Mouse (Mus musculus) midbrain, embryonic 11.5 days (tissue): ENCODE data around the gene Nckap5. TPM values are rescaled to one million over a fixed set of nuclear protein-coding genes. Genes with fewer than 3 reads are reported as not detected.

Experiments used
- ATAC-seq: fragments of 200-750 bp; cut with Nextera tagmentation; 2 replicates; pipeline ENCODE4 v1.8.0; 2017; ENCODE audit warnings: moderate TSS enrichment, moderate library complexity; ENCODE audit not compliant: low FRiP score
- DNase-seq: peaks from one replicate; pipeline ENCODE4 v3.0.0; 2015; ENCODE audit warnings: low spot score; ENCODE audit errors: missing footprints
- H3K27ac ChIP-seq: fragments of 300-500 bp; sonication (generic); 2 replicates; pipeline ENCODE4 v1.5.1; 2014; ENCODE audit warnings: low read depth, low read length
- H3K27me3 ChIP-seq: fragments of 300-500 bp; sonication (generic); 2 replicates; pipeline ENCODE4 v1.6.1; 2014; ENCODE audit warnings: mild to moderate bottlenecking, low read length, moderate library complexity, mixed read lengths; ENCODE audit not compliant: control insufficient read depth, insufficient read depth
- H3K36me3 ChIP-seq: fragments of 300-500 bp; sonication (generic); 2 replicates; pipeline ENCODE4 v1.6.1; 2014; ENCODE audit warnings: mild to moderate bottlenecking, low read length, moderate library complexity, mixed read lengths; ENCODE audit not compliant: control insufficient read depth, insufficient read depth
- H3K4me1 ChIP-seq: fragments of 300-500 bp; sonication (generic); 2 replicates; pipeline ENCODE4 v1.6.1; 2014; ENCODE audit warnings: low read length; ENCODE audit not compliant: control insufficient read depth, insufficient read depth
- H3K4me2 ChIP-seq: fragments of 300-500 bp; sonication (generic); 2 replicates; pipeline ENCODE4 v1.6.1; 2014; ENCODE audit warnings: mild to moderate bottlenecking, moderate library complexity
- H3K4me3 ChIP-seq: fragments of 300-500 bp; sonication (generic); 2 replicates; pipeline ENCODE4 v1.5.1; 2014; ENCODE audit warnings: low read depth, low read length
- H3K9ac ChIP-seq: fragments of 300-500 bp; sonication (generic); 2 replicates; pipeline ENCODE4 v1.6.1; 2014; ENCODE audit warnings: low read length
- H3K9me3 ChIP-seq: fragments of 300-500 bp; sonication (generic); 2 replicates; pipeline ENCODE4 v1.6.1; 2016; ENCODE audit warnings: low read length; ENCODE audit not compliant: control insufficient read depth
- WGBS: fragments of 180-500 bp; shearing (Covaris S2); extraction: QIAGEN DNeasy Blood & Tissue Kit; methylation state at CpG from one replicate; pipeline ENCODE4 v1.1.7; 2014; 5-methylcytosine and 5-hydroxymethylcytosine counted together
- polyA plus RNA-seq: library from polyadenylated mRNA; unstranded; fragments of >200 nt; fragmentation: Nextera tagmentation; extraction: Ambion mirVana; gene quantifications from 2 replicates; pipeline ENCODE4 v1.2.1, GENCODE M21; 2014

Gene Nckap5
- 20.4 and 23.1 TPM in 2 replicates for polyA plus RNA-seq

GRCm38 (mm10) chr1:126830031-126830927 is at the start of gene Nckap5:
Nckap5 (minus strand) TSS chr1:126830799.
- peak within 1 kb of the TSS; percentile 26 for H3K27ac ChIP-seq
- H3K4me2 ChIP-seq: peak within 1 kb of the TSS; percentile 64
- WGBS: 3% methylated on average over 35 of the region's 35 CpGs
- H3K9ac ChIP-seq: peak within 1 kb of the TSS; percentile 54
- ATAC-seq: peak; percentile 79
- H3K4me1 ChIP-seq: peaks cover 13% of the 10 kb centered on the region
- no peaks in the 10 kb centered on the region for H3K27me3 ChIP-seq
- H3K4me3 ChIP-seq: peak within 1 kb of the TSS; percentile 31
- no peaks in the 10 kb centered on the region for H3K9me3 ChIP-seq
- H3K36me3 ChIP-seq: no peaks in the 10 kb centered on the region
- DNase-seq: peak; percentile 96

- WGBS: 92% methylated on average over 2 of the region's 2 CpGs
- Histone ChIP-seq H3K27ac (no peak overlapping the region), H3K9me3 (no peaks in the 10 kb centered on the region), H3K36me3 (no peaks in the 10 kb centered on the region), H3K9ac (no peak overlapping the region), H3K4me2 (no peak overlapping the region), H3K27me3 (no peaks in the 10 kb centered on the region), H3K4me1 (no peaks in the 10 kb centered on the region), H3K4me3 (no peak overlapping the region)
- no peak for ATAC-seq
- no peak for DNase-seq
Observed at GRCm38 (mm10) chr1:126877495-126877894, 46.9 kb upstream of the Nckap5 start.

- DNase-seq (no peak), ATAC-seq (no peak)
- H3K36me3 ChIP-seq: no peaks in the 10 kb centered on the region
- H3K4me2 ChIP-seq: no peak overlapping the region
- no peaks in the 10 kb centered on the region for H3K9me3 ChIP-seq
- no peaks in the 10 kb centered on the region for H3K27me3 ChIP-seq
- no peak overlapping the region for H3K27ac ChIP-seq
- no peak overlapping the region for H3K9ac ChIP-seq
- WGBS: 93% methylated on average over 9 of the region's 9 CpGs
- H3K4me3 ChIP-seq: no peak overlapping the region
- peaks cover 8% of the 10 kb centered on the region for H3K4me1 ChIP-seq
Observed at GRCm38 (mm10) chr1:126868372-126868771, 37.8 kb upstream of the Nckap5 start.

- no peak for ATAC-seq
- no peaks in the 10 kb centered on the region for H3K27me3 ChIP-seq
- no peak overlapping the region for H3K27ac ChIP-seq
- H3K9ac ChIP-seq: no peak overlapping the region
- peaks cover 8% of the 10 kb centered on the region for H3K4me1 ChIP-seq
- no peak overlapping the region for H3K4me2 ChIP-seq
- H3K36me3 ChIP-seq: no peaks in the 10 kb centered on the region
- no peaks in the 10 kb centered on the region for H3K9me3 ChIP-seq
- DNase-seq: no peak
- 86% methylated on average over 5 of the region's 5 CpGs for WGBS
- H3K4me3 ChIP-seq: no peak overlapping the region
Observed at GRCm38 (mm10) chr1:126867912-126868311, 37.3 kb upstream of the Nckap5 start.

DNA sequence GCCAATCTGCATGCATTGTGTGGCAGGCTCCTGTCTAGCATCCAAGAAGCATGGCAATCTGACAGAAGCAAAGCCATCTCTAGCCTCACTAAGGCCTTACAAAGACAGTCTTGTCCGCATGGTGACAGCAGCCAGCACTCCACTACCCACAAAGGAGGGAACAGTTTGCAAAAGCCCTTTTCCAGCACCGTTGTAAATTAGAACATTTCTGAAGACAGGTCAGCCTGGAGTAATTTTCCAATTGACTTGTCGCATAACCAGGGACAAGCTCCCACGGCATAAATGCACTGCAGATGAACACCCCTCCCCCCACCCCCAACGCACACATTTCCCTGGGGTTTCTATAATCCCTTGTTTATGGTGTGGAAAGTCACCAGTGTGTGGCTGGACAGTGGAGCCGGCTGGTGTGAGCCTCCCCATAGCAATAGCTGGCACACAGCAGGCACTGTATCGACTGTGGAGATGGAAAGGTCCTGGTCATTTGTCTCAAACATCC is 35.0 kb upstream of the Nckap5 start:
- Histone ChIP-seq H3K4me3 (no peak overlapping the region), H3K27ac (peak overlapping the region; percentile 8; the same call in 1 of the 2 replicates), H3K4me1 (peaks cover 8% of the 10 kb centered on the region), H3K4me2 (no peak overlapping the region), H3K9me3 (no peaks in the 10 kb centered on the region), H3K36me3 (no peaks in the 10 kb centered on the region), H3K27me3 (no peaks in the 10 kb centered on the region), H3K9ac (peak overlapping the region; percentile 1; the same call in 1 of the 2 replicates)
- ATAC-seq (peak; percentile 79), DNase-seq (peak; percentile 87)
- 39% methylated on average over 7 of the region's 7 CpGs for WGBS

DNA sequence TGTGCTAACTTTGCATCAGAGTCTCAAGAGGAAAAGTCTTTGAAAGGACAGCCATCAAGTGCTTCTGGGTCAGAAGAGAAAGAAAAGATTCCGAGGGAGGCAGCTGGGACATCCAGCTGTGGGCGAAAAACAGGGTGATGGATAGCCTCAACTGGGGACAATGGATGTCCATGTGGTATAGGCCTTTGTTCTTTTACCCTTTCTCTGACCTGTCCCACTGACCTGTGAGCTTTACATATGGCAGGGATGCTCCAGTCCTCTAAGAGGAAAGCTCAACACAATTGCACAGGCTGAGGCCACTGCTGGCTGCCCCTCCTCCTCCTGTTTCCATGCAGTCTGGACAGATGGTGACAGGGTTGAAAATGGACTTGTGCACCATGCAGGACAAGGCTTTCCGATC is 31.2 kb upstream of the Nckap5 start:
- H3K36me3 ChIP-seq: no peaks in the 10 kb centered on the region
- H3K4me2 ChIP-seq: no peak overlapping the region
- H3K4me3 ChIP-seq: no peak overlapping the region
- 61% methylated on average over 3 of the region's 3 CpGs for WGBS
- no peak for ATAC-seq
- no peak overlapping the region for H3K27ac ChIP-seq
- H3K9ac ChIP-seq: no peak overlapping the region
- H3K9me3 ChIP-seq: no peaks in the 10 kb centered on the region
- no peaks in the 10 kb centered on the region for H3K27me3 ChIP-seq
- no peak for DNase-seq
- H3K4me1 ChIP-seq: peaks cover 8% of the 10 kb centered on the region

- no peak overlapping the region for H3K4me3 ChIP-seq
Observed at GRCm38 (mm10) chr1:126860537-126860936, 29.9 kb upstream of the Nckap5 start.

DNA sequence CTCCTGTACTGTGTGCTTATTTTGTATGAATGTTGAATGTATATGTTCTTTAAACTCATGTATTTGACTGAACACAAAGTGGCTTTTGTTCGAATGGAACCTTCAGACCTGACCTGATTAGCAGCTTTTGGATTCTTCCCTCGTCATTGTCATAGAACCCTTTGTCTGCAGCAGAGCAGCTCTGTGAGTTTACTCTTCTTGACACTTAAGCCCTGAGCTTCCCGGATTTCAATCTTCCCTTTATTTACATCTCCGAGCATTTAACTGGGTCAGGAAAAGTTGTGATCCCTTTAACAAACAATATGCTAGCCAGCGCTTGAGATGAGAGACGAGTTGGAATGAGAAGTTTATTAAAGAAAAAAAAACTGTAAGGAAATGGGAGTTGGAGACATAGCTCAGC is 18.9 kb upstream of the Nckap5 start:
- Histone ChIP-seq H3K27me3 (no peaks in the 10 kb centered on the region), H3K9me3 (no peaks in the 10 kb centered on the region), H3K4me1 (peaks cover 3% of the 10 kb centered on the region; the same call in 1 of the 2 replicates), H3K4me2 (no peak overlapping the region), H3K4me3 (no peak overlapping the region), H3K27ac (no peak overlapping the region), H3K36me3 (no peaks in the 10 kb centered on the region), H3K9ac (no peak overlapping the region)
- no peak for DNase-seq
- 26% methylated on average over 6 of the region's 6 CpGs for WGBS
- ATAC-seq: no peak

More at GRCm38 (mm10) chr1:126860537-126860936, 29.9 kb upstream of the Nckap5 start:
- H3K9ac ChIP-seq: no peak overlapping the region
- DNase-seq (no peak), ATAC-seq (no peak)
- H3K4me2 ChIP-seq: no peak overlapping the region
- H3K9me3 ChIP-seq: no peaks in the 10 kb centered on the region
- H3K27me3 ChIP-seq: no peaks in the 10 kb centered on the region
- no peaks in the 10 kb centered on the region for H3K36me3 ChIP-seq
- H3K4me1 ChIP-seq: peaks cover 2% of the 10 kb centered on the region
- no peak overlapping the region for H3K27ac ChIP-seq
- WGBS: 97% methylated on average over 4 of the region's 4 CpGs

GRCm38 (mm10) chr1:126846317-126846716 is 15.7 kb upstream of the Nckap5 start:
- 71% methylated on average over 4 of the region's 4 CpGs for WGBS
- no peaks in the 10 kb centered on the region for H3K36me3 ChIP-seq
- no peak for DNase-seq
- no peak overlapping the region for H3K9ac ChIP-seq
- no peaks in the 10 kb centered on the region for H3K9me3 ChIP-seq
- H3K4me3 ChIP-seq: no peak overlapping the region
- peaks cover 3% of the 10 kb centered on the region; the same call in 1 of the 2 replicates for H3K4me1 ChIP-seq
- no peak overlapping the region for H3K4me2 ChIP-seq
- H3K27me3 ChIP-seq: no peaks in the 10 kb centered on the region
- no peak overlapping the region for H3K27ac ChIP-seq
- ATAC-seq: no peak
